Mouse (Mus musculus) CH12.LX (cell line): ENCODE data around the gene Tnnt2. TPM values are rescaled to one million over a fixed set of nuclear protein-coding genes. Genes with fewer than 3 reads are reported as not detected.
A peak's percentile ranks its signal among the peaks of the same experiment; 100 is the strongest.

Experiments
- DNase-seq: peaks from one replicate; pipeline ENCODE4 v3.0.0-alpha.2; 2013; ENCODE audit errors: extremely low read depth
- H3K27ac ChIP-seq: 2 replicates; pipeline ENCODE4 v1.5.1; 2012; ENCODE audit warnings: low read depth, mild to moderate bottlenecking, control low read depth, moderate library complexity; ENCODE audit not compliant: insufficient read depth
- H3K27me3 ChIP-seq: replicated peaks from 2 replicates; pipeline ENCODE3; 2012; ENCODE audit warnings: inconsistent platforms
- H3K36me3 ChIP-seq, 2 experiments: replicated peaks in 1 of 2; 2 replicates each; pipeline versions ENCODE3 to v1.6.1; 2012; ENCODE audit warnings: inconsistent platforms in 1 of 2, low read length in 1 of 2, mild to moderate bottlenecking in 1 of 2, mixed read lengths in 1 of 2, moderate library complexity in 1 of 2; ENCODE audit not compliant: control insufficient read depth in 1 of 2, insufficient read depth in 1 of 2
- H3K4me1 ChIP-seq, 2 experiments: 2 replicates each; pipeline ENCODE4 v1.6.1; 2012; ENCODE audit warnings: inconsistent platforms in 1 of 2, moderate library complexity in 1 of 2; ENCODE audit not compliant: insufficient read depth in 2 of 2, control insufficient read depth in 1 of 2
- H3K4me2 ChIP-seq: 2 replicates; pipeline ENCODE4 v1.6.1; 2012; ENCODE audit warnings: low read depth, mild to moderate bottlenecking, control low read depth; ENCODE audit not compliant: poor library complexity, insufficient read depth, severe bottlenecking
- H3K4me3 ChIP-seq, 3 experiments: fragments of 150-350 bp in 1 of 3; sonication (generic) in 1 of 3; replicated peaks in 1 of 3; 2 replicates each; pipeline versions ENCODE3 to v1.5.1; 2011 to 2012; ENCODE audit warnings: low read depth in 2 of 3, low read length in 2 of 3, mild to moderate bottlenecking in 2 of 3, moderate library complexity in 2 of 3, control low read depth in 1 of 3, improper control_type of control experiment in 1 of 3, inconsistent platforms in 1 of 3, mixed read lengths in 1 of 3; ENCODE audit not compliant: poor library complexity in 1 of 3
- H3K79me2 ChIP-seq: replicated peaks from 2 replicates; pipeline ENCODE4 v1.6.1; 2012; ENCODE audit warnings: mild to moderate bottlenecking, moderate library complexity; ENCODE audit not compliant: control insufficient read depth, poor library complexity, insufficient read depth, severe bottlenecking; ENCODE audit errors: extremely low read depth
- H3K9ac ChIP-seq: 2 replicates; pipeline ENCODE4 v1.6.1; 2012; ENCODE audit warnings: low read depth, mild to moderate bottlenecking, control low read depth, moderate library complexity; ENCODE audit not compliant: insufficient read depth
- H3K9me3 ChIP-seq: replicated peaks from 2 replicates; pipeline ENCODE3; 2012; ENCODE audit warnings: low read length, inconsistent platforms, mixed read lengths
- BHLHE40 ChIP-seq: IDR thresholded peaks from 2 replicates; pipeline ENCODE4 v1.6.1; 2011; ENCODE audit warnings: mild to moderate bottlenecking, low read depth, low read length, improper control_type of control experiment
- CHD2 ChIP-seq: IDR thresholded peaks from 2 replicates; pipeline ENCODE4 v1.6.1; 2011; ENCODE audit warnings: low read length, improper control_type of control experiment
- CTCF ChIP-seq, 2 experiments: IDR thresholded peaks in 1 of 2; conservative IDR thresholded peaks in 1 of 2; 2 replicates each; pipeline ENCODE4 v1.5.1; 2011 to 2012; ENCODE audit warnings: low read depth in 2 of 2, low read length in 2 of 2, improper control_type of control experiment in 1 of 2, inconsistent platforms in 1 of 2, mild to moderate bottlenecking in 1 of 2, moderate library complexity in 1 of 2
- E2F4 ChIP-seq: IDR thresholded peaks from 2 replicates; pipeline ENCODE4 v1.6.1; 2011; ENCODE audit warnings: low read depth, low read length, improper control_type of control experiment; ENCODE audit not compliant: insufficient replicate concordance
- ETS1 ChIP-seq: conservative IDR thresholded peaks from 2 replicates; pipeline ENCODE4 v1.6.1; 2012; ENCODE audit warnings: low read depth, mild to moderate bottlenecking, inconsistent platforms, low read length, improper control_type of control experiment, moderate library complexity
- JUN ChIP-seq: IDR thresholded peaks from 2 replicates; pipeline ENCODE4 v1.6.1; 2011; ENCODE audit warnings: low read depth, mild to moderate bottlenecking, low read length, improper control_type of control experiment, moderate library complexity; ENCODE audit not compliant: insufficient read depth
- JUND ChIP-seq: conservative IDR thresholded peaks from 2 replicates; pipeline ENCODE4 v1.6.1; 2011; ENCODE audit warnings: low read depth, low read length, improper control_type of control experiment
- KAT2A ChIP-seq: IDR thresholded peaks from 2 replicates; pipeline ENCODE4 v1.6.1; 2012; ENCODE audit warnings: low read length, improper control_type of control experiment, inconsistent platforms; ENCODE audit not compliant: insufficient replicate concordance
- MAFK ChIP-seq: IDR thresholded peaks from 2 replicates; pipeline ENCODE4 v1.6.1; 2011; ENCODE audit warnings: low read length, improper control_type of control experiment; ENCODE audit not compliant: insufficient replicate concordance
- MYC ChIP-seq: IDR thresholded peaks from 2 replicates; pipeline ENCODE4 v1.6.1; 2011; ENCODE audit warnings: low read depth, mild to moderate bottlenecking, improper control_type of control experiment, low read length
- NELFE ChIP-seq: IDR thresholded peaks from 2 replicates; pipeline ENCODE4 v1.6.1; 2011; ENCODE audit warnings: low read depth, low read length, improper control_type of control experiment
- NRF1 ChIP-seq: IDR thresholded peaks from 2 replicates; pipeline ENCODE4 v1.6.1; 2014; ENCODE audit warnings: low read depth, mild to moderate bottlenecking, inconsistent platforms, low read length, improper control_type of control experiment, moderate library complexity
- PAX5 ChIP-seq: IDR thresholded peaks from 2 replicates; pipeline ENCODE4 v1.6.1; 2012; ENCODE audit warnings: low read length, inconsistent platforms, mixed read lengths
- RAD21 ChIP-seq: IDR thresholded peaks from 2 replicates; pipeline ENCODE4 v1.6.1; 2011; ENCODE audit warnings: low read depth, mild to moderate bottlenecking, low read length, improper control_type of control experiment, moderate library complexity
- SMC3 ChIP-seq: IDR thresholded peaks from 2 replicates; pipeline ENCODE4 v1.6.1; 2011; ENCODE audit warnings: low read depth, low read length, improper control_type of control experiment
- TBP ChIP-seq: conservative IDR thresholded peaks from 2 replicates; pipeline ENCODE4 v1.6.1; 2011; ENCODE audit warnings: low read depth, low read length, improper control_type of control experiment
- TCF12 ChIP-seq: IDR thresholded peaks from 2 replicates; pipeline ENCODE4 v1.6.1; 2014; ENCODE audit warnings: low read depth, mild to moderate bottlenecking, inconsistent platforms, low read length, improper control_type of control experiment
- UBTF ChIP-seq: IDR thresholded peaks from 2 replicates; pipeline ENCODE4 v1.6.1; 2012; ENCODE audit warnings: low read depth, mild to moderate bottlenecking, inconsistent platforms, low read length, improper control_type of control experiment, moderate library complexity
- USF1 ChIP-seq: IDR thresholded peaks from 2 replicates; pipeline ENCODE4 v1.6.1; 2014; ENCODE audit warnings: low read depth, mild to moderate bottlenecking, inconsistent platforms, low read length, improper control_type of control experiment
- ZNF384 ChIP-seq: IDR thresholded peaks from 2 replicates; pipeline ENCODE4 v1.6.1; 2012; ENCODE audit warnings: low read depth, low read length, improper control_type of control experiment, inconsistent platforms
- dilution Hi-C: fragments of 300-500 bp; cut with MboI; formaldehyde crosslinking; loops from 2 replicates; pipeline ENCODE4 v1.14.3; 2020; ENCODE audit warnings: low sequenced_read_pairs; ENCODE audit not compliant: extremely low pct_unique_long_range_greater_than_20kb, extremely low pct_ligation_motif_present
- in situ Hi-C: fragments of 300-500 bp; cut with MboI; formaldehyde crosslinking; loops from 3 replicates; pipeline ENCODE4 v1.14.3; 2019; ENCODE audit warnings: low sequenced_read_pairs, low pct_ligation_motif_present, low pct_unique_long_range_greater_than_20kb, mixed read lengths
- polyA plus RNA-seq: library from polyadenylated mRNA; unstranded; fragments of >175 nt; gene quantifications from 2 replicates; pipeline ENCODE4 v1.2.1, GENCODE M21; 2012; ENCODE audit warnings: low read depth; ENCODE audit not compliant: insufficient read length
- total RNA-seq, 2 experiments: library from RNA; depleted of rRNA; stranded (reverse); fragments of 300-350 nt in 1 of 2; fragments of >200 nt in 1 of 2; gene quantifications; 2 replicates each; pipeline ENCODE4 v1.2.3; 2012 to 2014

Tnnt2 gene
- total and polyA plus RNA-seq, 3 experiments = 3.6 to 31.1 (median 8.6) TPM

DNA sequence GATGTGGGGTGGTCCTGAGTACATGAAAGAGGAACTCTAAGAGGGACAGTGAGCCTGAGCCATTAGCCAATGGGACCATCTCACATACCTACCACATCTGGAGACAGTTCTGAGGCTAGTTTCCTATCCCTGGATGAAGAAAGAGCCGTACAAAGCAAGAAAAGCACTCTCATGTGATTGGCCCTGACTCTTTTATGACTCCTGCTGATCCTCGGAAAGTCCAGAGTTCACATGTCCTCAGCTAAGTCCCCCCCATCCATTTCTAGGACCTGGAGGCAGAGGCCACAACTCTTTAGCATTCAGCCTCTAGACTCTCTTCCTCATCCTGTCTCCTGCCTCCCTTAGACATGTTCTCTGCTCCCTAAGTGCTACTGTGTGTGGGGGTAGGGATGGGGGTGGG, 41.1 kb downstream of the Tnnt2 start:
- Histone ChIP-seq H3K9me3 (no peaks in the 10 kb centered on the region), H3K79me2 (no peaks in the 10 kb centered on the region), H3K4me3 (no peak overlapping the region), H3K27ac (no peak overlapping the region), H3K36me3 (no peaks in the 10 kb centered on the region), H3K4me2 (no peak overlapping the region), H3K27me3 (peaks cover 88% of the 10 kb centered on the region), H3K4me1 (0 out of 4 replicates have a peak, but pooled peaks cover 0 to 4% of the 10 kb centered on the region in 2 experiments), H3K9ac (no peak overlapping the region)
- no peak for TF ChIP-seq JUND
- TF ChIP-seq ETS1 = no peak
- no peak for TF ChIP-seq TCF12
- TF ChIP-seq KAT2A = no peak
- TF ChIP-seq ZNF384 = no peak
- no peak for TF ChIP-seq CTCF (conservative IDR thresholded peaks at IDR 0.05 in 1 of 2, IDR thresholded peaks at IDR 0.05 in 1 of 2; ENCODE audit: low read depth in 2 of 2, low read length in 2 of 2)
- TF ChIP-seq BHLHE40 = no peak
- TF ChIP-seq CHD2 = no peak
- no peak for TF ChIP-seq USF1
- no peak for TF ChIP-seq MAFK
- no peak for TF ChIP-seq JUN
- TF ChIP-seq E2F4 = no peak
- no peak for TF ChIP-seq NRF1
- in situ Hi-C loops = no loop called here
- DNase-seq = no peak
- dilution Hi-C loops = no loop called here

- dilution Hi-C loops = no loop called here
- Histone ChIP-seq H3K9ac (no peak overlapping the region), H3K4me1 (no peaks in the 10 kb centered on the region), H3K4me3 (no peak overlapping the region), H3K4me2 (no peak overlapping the region), H3K79me2 (no peaks in the 10 kb centered on the region), H3K36me3 (no peaks in the 10 kb centered on the region), H3K9me3 (no peaks in the 10 kb centered on the region), H3K27ac (no peak overlapping the region), H3K27me3 (peaks cover 80% of the 10 kb centered on the region)
- no peak for TF ChIP-seq USF1
- TF ChIP-seq NELFE = peak; percentile 31; the same call in 1 of the 2 replicates
- TF ChIP-seq SMC3 = peak; percentile 82
- TF ChIP-seq PAX5 = no peak
- TF ChIP-seq CTCF (conservative IDR thresholded peaks at IDR 0.05 in 1 of 2, IDR thresholded peaks at IDR 0.05 in 1 of 2; ENCODE audit: low read depth in 2 of 2, low read length in 2 of 2) = peak; percentile 87 to 93
- TF ChIP-seq RAD21 = peak; percentile 47
- TF ChIP-seq JUN = no peak
- TF ChIP-seq TBP = no peak
- 0 out of 2 replicates have a peak, but pooled peaks have one; percentile 12 for TF ChIP-seq TCF12
- TF ChIP-seq MYC = no peak
- TF ChIP-seq UBTF = no peak
- DNase-seq = peak; percentile 60
- in situ Hi-C loops = no loop called here
Measured at GRCm38 (mm10) chr1:135882385-135883109, 46.4 kb downstream of the Tnnt2 start.
